ENCODE assay signal across 35 mouse cellular contexts in genomic region chr14:34535883-34536282, GRCm38 (mm10). TPM values are rescaled to one million over a fixed set of nuclear protein-coding genes. Genes with fewer than 3 reads are reported as not detected.
DNase-seq lines count a peak whose midpoint lies in the region; ATAC-seq and TF ChIP-seq lines count a peak whose summit lies in the region.
"Had no signal": no experiment of that assay in that cellular context is flagged by ENCODE, and none has a peak within 500 bp of the region (broad histone marks: within the 10 kb centered on the region; RNA-seq: fewer than 3 reads in every experiment).

No protein-coding gene starts in this region.

- no peak for TF ChIP-seq CTCF in liver, adult 2 months (IDR thresholded peaks at IDR 0.05; ENCODE audit: low read depth, low read length)
- TF ChIP-seq CTCF in intestine, postnatal 0 days (IDR thresholded peaks at IDR 0.05; ENCODE audit: low read depth) = no peak

- DNase-seq in liver, adult 2 months (ENCODE audit: extremely low read depth, low read depth, low spot score) = peak; percentile 53
- DNase-seq in liver, embryonic 11.5 days (ENCODE audit: low spot score) = no peak
- no peak for DNase-seq in c-Kit-positive CD71-positive TER-119-positive erythroid progenitor cells, embryonic 14.5 days (ENCODE audit: low spot score)
- DNase-seq in ovary, postnatal 14 days (ENCODE audit: low spot score) = no peak
- DNase-seq: adrenal gland, postnatal 10 days; cerebellum, adult 8-10 months; cerebellum, postnatal 36 days; gastrocnemius, adult 2 months; kidney, adult 18-20 months; layer of hippocampus, adult 9-11 months; lung, postnatal 10 days; right cerebral cortex, postnatal 14 days; spleen, adult 18-20 months had no signal

- H3K4me2 ChIP-seq in liver, embryonic 11.5 days = no peak overlapping the region
- no peak overlapping the region for H3K4me2 ChIP-seq in intestine, postnatal 0 days (replicated peaks; ENCODE audit: low read depth)
- H3K4me2 ChIP-seq in liver, embryonic 15.5 days = peak overlapping the region; percentile 27
- H3K4me2 ChIP-seq in stomach, embryonic 16.5 days (ENCODE audit: low read depth, low read length) = no peak overlapping the region
- H3K4me2 ChIP-seq: forebrain, embryonic 13.5 days; heart, embryonic 11.5 days; midbrain, embryonic 13.5 days had no signal

- H3K9me3 ChIP-seq in liver, embryonic 11.5 days (ENCODE audit: control insufficient read depth, low read length) = no peaks in the 10 kb centered on the region
- H3K9me3 ChIP-seq in intestine, postnatal 0 days (ENCODE audit: control insufficient read depth) = no peaks in the 10 kb centered on the region
- no peaks in the 10 kb centered on the region for H3K9me3 ChIP-seq in liver, embryonic 15.5 days (replicated peaks)
- H3K9me3 ChIP-seq in stomach, embryonic 16.5 days (replicated peaks; ENCODE audit: control insufficient read depth, low read length) = no peaks in the 10 kb centered on the region
- H3K9me3 ChIP-seq: forebrain, embryonic 13.5 days; hindbrain, embryonic 10.5 days; megakaryocyte, embryonic 14.5 days; midbrain, embryonic 13.5 days had no signal

- no peak for TF ChIP-seq POLR2A in liver, adult 2 months (IDR thresholded peaks at IDR 0.05; ENCODE audit: extremely low read depth, insufficient read depth, low read length)

- H3K4me1 ChIP-seq in liver, adult 2 months (ENCODE audit: control insufficient read depth, insufficient read depth, low read length) = peaks cover 4% of the 10 kb centered on the region; the same call in 1 of the 2 replicates
- no peaks in the 10 kb centered on the region for H3K4me1 ChIP-seq in liver, embryonic 11.5 days (replicated peaks; ENCODE audit: control insufficient read depth, insufficient read depth, low read length)
- no peaks in the 10 kb centered on the region; the same call in 1 of the 2 replicates for H3K4me1 ChIP-seq in intestine, postnatal 0 days (replicated peaks; ENCODE audit: control insufficient read depth, insufficient read depth, low read length)
- H3K4me1 ChIP-seq in liver, embryonic 15.5 days (replicated peaks) = no peaks in the 10 kb centered on the region
- no peaks in the 10 kb centered on the region for H3K4me1 ChIP-seq in stomach, embryonic 16.5 days (ENCODE audit: control insufficient read depth, insufficient read depth, low read length)
- H3K4me1 ChIP-seq: forebrain, embryonic 13.5 days; megakaryocyte, embryonic 14.5 days; midbrain, embryonic 13.5 days had no signal

- no peak overlapping the region for H3K27ac ChIP-seq in liver, adult 2 months (replicated peaks; ENCODE audit: insufficient read depth, low read depth, low read length)
- H3K27ac ChIP-seq in liver, embryonic 11.5 days (ENCODE audit: low read depth, low read length) = no peak overlapping the region
- H3K27ac ChIP-seq in intestine, postnatal 0 days (ENCODE audit: low read depth, low read length) = no peak overlapping the region
- H3K27ac ChIP-seq in liver, embryonic 15.5 days (replicated peaks) = no peak overlapping the region
- H3K27ac ChIP-seq in stomach, embryonic 16.5 days (ENCODE audit: low read length) = peak overlapping the region; percentile 77
- H3K27ac ChIP-seq: forebrain, embryonic 13.5 days; gastrocnemius, adult 2 months; hindbrain, embryonic 10.5 days; kidney, postnatal 0 days; midbrain, embryonic 13.5 days had no signal

- no peaks in the 10 kb centered on the region for H3K27me3 ChIP-seq in liver, adult 2 months (ENCODE audit: control insufficient read depth, insufficient read depth, low read length)
- H3K27me3 ChIP-seq in liver, embryonic 11.5 days (replicated peaks; ENCODE audit: control insufficient read depth, insufficient read depth, low read length) = peaks cover under 1% of the 10 kb centered on the region; the same call in 1 of the 2 replicates
- 0 out of 2 replicates have a peak, but pooled peaks cover 2% of the 10 kb centered on the region for H3K27me3 ChIP-seq in intestine, postnatal 0 days (replicated peaks; ENCODE audit: control insufficient read depth, insufficient read depth, low read length)
- peaks cover 7% of the 10 kb centered on the region; the same call in 1 of the 2 replicates for H3K27me3 ChIP-seq in liver, embryonic 15.5 days
- no peaks in the 10 kb centered on the region for H3K27me3 ChIP-seq in stomach, embryonic 16.5 days (ENCODE audit: control insufficient read depth, insufficient read depth, low read length)
- H3K27me3 ChIP-seq: forebrain, embryonic 13.5 days; midbrain, embryonic 13.5 days had no signal

- no peaks in the 10 kb centered on the region for H3K36me3 ChIP-seq in liver, adult 2 months (ENCODE audit: control insufficient read depth, insufficient read depth, low read length)
- no peaks in the 10 kb centered on the region for H3K36me3 ChIP-seq in liver, embryonic 11.5 days (ENCODE audit: control insufficient read depth, insufficient read depth, low read length)
- peaks cover 14% of the 10 kb centered on the region; the same call in 1 of the 2 replicates for H3K36me3 ChIP-seq in intestine, postnatal 0 days (ENCODE audit: control insufficient read depth, insufficient read depth)
- no peaks in the 10 kb centered on the region for H3K36me3 ChIP-seq in liver, embryonic 15.5 days (replicated peaks)
- H3K36me3 ChIP-seq in stomach, embryonic 16.5 days (ENCODE audit: control insufficient read depth, insufficient read depth, low read length) = no peaks in the 10 kb centered on the region
- H3K36me3 ChIP-seq: hindbrain, embryonic 10.5 days; midbrain, embryonic 13.5 days had no signal

- WGBS in liver, adult 2 months = 22% methylated on average over 4 of the region's 4 CpGs
- WGBS in liver, embryonic 11.5 days = 52% methylated on average over 4 of the region's 4 CpGs
- WGBS in intestine, postnatal 0 days = 32% methylated on average over 4 of the region's 4 CpGs
- 41% methylated on average over 4 of the region's 4 CpGs for WGBS in liver, embryonic 15.5 days (ENCODE audit: insufficient replicate concordance)
- WGBS in stomach, embryonic 16.5 days = 41% methylated on average over 4 of the region's 4 CpGs

- peak overlapping the region; percentile 34 for H3K4me3 ChIP-seq in liver, adult 2 months (ENCODE audit: insufficient read depth, low read depth, low read length)
- H3K4me3 ChIP-seq in liver, embryonic 11.5 days (ENCODE audit: low read depth, low read length) = no peak overlapping the region
- H3K4me3 ChIP-seq in intestine, postnatal 0 days (ENCODE audit: low read depth, low read length) = no peak overlapping the region
- H3K4me3 ChIP-seq in liver, embryonic 15.5 days (replicated peaks) = no peak overlapping the region
- no peak overlapping the region for H3K4me3 ChIP-seq in stomach, embryonic 16.5 days (replicated peaks; ENCODE audit: low read length)
- H3K4me3 ChIP-seq: forebrain, embryonic 13.5 days; gastrocnemius, adult 2 months; hindbrain, embryonic 10.5 days; megakaryocyte, embryonic 14.5 days; midbrain, embryonic 13.5 days had no signal

- no peak overlapping the region for H3K9ac ChIP-seq in liver, adult 2 months (ENCODE audit: low read depth, low read length)
- H3K9ac ChIP-seq in liver, embryonic 11.5 days (ENCODE audit: low read depth, low read length) = no peak overlapping the region
- H3K9ac ChIP-seq in intestine, postnatal 0 days (ENCODE audit: low read depth, low read length) = no peak overlapping the region
- no peak overlapping the region for H3K9ac ChIP-seq in liver, embryonic 15.5 days
- H3K9ac ChIP-seq in stomach, embryonic 16.5 days (ENCODE audit: low read length) = no peak overlapping the region
- H3K9ac ChIP-seq: forebrain, embryonic 13.5 days; midbrain, embryonic 13.5 days had no signal

- no peak for ATAC-seq in liver, embryonic 11.5 days (replicated peaks; ENCODE audit: low FRiP score)
- ATAC-seq in intestine, postnatal 0 days = peak; percentile 72
- no peak for ATAC-seq in liver, embryonic 15.5 days (ENCODE audit: insufficient read depth)
- ATAC-seq in stomach, embryonic 16.5 days (ENCODE audit: insufficient read depth, low FRiP score) = peak; percentile 77
- ATAC-seq: activated CD4-positive, CD25-positive, alpha-beta regulatory T cell, adult 4 months; forebrain, embryonic 13.5 days; hindbrain, embryonic 16.5 days; midbrain, embryonic 13.5 days had no signal

- H3K79me2 ChIP-seq in liver, adult 2 months (ENCODE audit: control insufficient read depth, insufficient read depth, low read length) = no peaks in the 10 kb centered on the region

RNA-seq across cellular contexts. Expression of gene 9230112D13Rik, which starts 13.3 kb away (rescaled TPM):
- total RNA-seq in liver, adult 2 months (2014; rRNA removed) = not detected in 2 replicates
- polyA plus RNA-seq in liver, adult 2 months (2012; rRNA removed) = not detected in 2 replicates
- not detected in 2 replicates for polyA plus RNA-seq in liver, embryonic 11.5 days (2014; fragmentation: Nextera tagmentation; extraction: Ambion mirVana)
- not detected in 2 replicates for polyA plus RNA-seq in intestine, postnatal 0 days (2015; fragmentation: Nextera tagmentation; extraction: Ambion mirVana)
- not detected in 2 replicates for polyA plus RNA-seq in liver, embryonic 15.5 days (2015; fragmentation: Nextera tagmentation; extraction: Ambion mirVana)
- polyA plus RNA-seq in stomach, embryonic 16.5 days (2015; fragmentation: Nextera tagmentation; extraction: Ambion mirVana) = not detected in 2 replicates
- total RNA-seq: adrenal gland, postnatal 10 days; gastrocnemius, adult 2 months; gastrocnemius, postnatal 4 days; left cerebral cortex, adult 18-20 months; left cerebral cortex, postnatal 36 days; MEL; monocyte, adult 5-6 weeks; neutrophil, adult 5-6 weeks had no signal
- polyA plus RNA-seq: activated CD4-positive, CD25-positive, alpha-beta regulatory T cell, adult 4 months; C2C12; embryonic facial prominence, embryonic 14.5 days; forebrain, embryonic 13.5 days; heart, embryonic 11.5 days; hindbrain, embryonic 10.5 days; hindbrain, embryonic 16.5 days; kidney, postnatal 0 days; large intestine, adult 2 months; limb, embryonic 14.5 days; midbrain, embryonic 13.5 days; thymus, postnatal 0 days had no signal

RNA-seq across cellular contexts. Expression of gene Bmpr1a, which starts 32.7 kb away (rescaled TPM):
- 20.4 and 23.7 TPM in 2 replicates for total RNA-seq in liver, adult 2 months (2014; rRNA removed)
- polyA plus RNA-seq in liver, adult 2 months (2012; rRNA removed) = 4.2 and 4.5 TPM in 2 replicates
- polyA plus RNA-seq in liver, embryonic 11.5 days (2014; fragmentation: Nextera tagmentation; extraction: Ambion mirVana) = 17.4 and 18.0 TPM in 2 replicates
- polyA plus RNA-seq in intestine, postnatal 0 days (2015; fragmentation: Nextera tagmentation; extraction: Ambion mirVana) = 18.8 and 19.3 TPM in 2 replicates
- polyA plus RNA-seq in liver, embryonic 15.5 days (2015; fragmentation: Nextera tagmentation; extraction: Ambion mirVana) = 4.0 and 5.3 TPM in 2 replicates
- polyA plus RNA-seq in stomach, embryonic 16.5 days (2015; fragmentation: Nextera tagmentation; extraction: Ambion mirVana) = 22.4 and 22.9 TPM in 2 replicates

RNA-seq across cellular contexts. Expression of gene Ldb3, which starts 52.6 kb away (rescaled TPM):
- total RNA-seq in liver, adult 2 months (2014; rRNA removed) = 0.18 TPM in 1 of 2 replicates, not detected in the other
- polyA plus RNA-seq in liver, adult 2 months (2012; rRNA removed) = 0.06 TPM in 2 replicates
- 0.38 and 2.7 TPM in 2 replicates for polyA plus RNA-seq in liver, embryonic 11.5 days (2014; fragmentation: Nextera tagmentation; extraction: Ambion mirVana)
- 15.2 and 16.2 TPM in 2 replicates for polyA plus RNA-seq in intestine, postnatal 0 days (2015; fragmentation: Nextera tagmentation; extraction: Ambion mirVana)
- 3.2 and 4.2 TPM in 2 replicates for polyA plus RNA-seq in liver, embryonic 15.5 days (2015; fragmentation: Nextera tagmentation; extraction: Ambion mirVana)
- 4.4 and 30.9 TPM in 2 replicates for polyA plus RNA-seq in stomach, embryonic 16.5 days (2015; fragmentation: Nextera tagmentation; extraction: Ambion mirVana)
- total RNA-seq: MEL; monocyte, adult 5-6 weeks; neutrophil, adult 5-6 weeks had no signal
- polyA plus RNA-seq: activated CD4-positive, CD25-positive, alpha-beta regulatory T cell, adult 4 months had no signal

Comparison
In these comparisons a context has a peak if more than half of its experiments do, and no peak if none do; other contexts are left out.
1. ATAC-seq: peak in intestine, postnatal 0 days (single experiment) and stomach, embryonic 16.5 days (single experiment); none in liver, embryonic 11.5 days (single experiment) and liver, embryonic 15.5 days (single experiment).